Mouse (Mus musculus) frontal cortex, postnatal 10 days (tissue): ENCODE results near the gene Runx3.

ENCODE experiments used
- DNase-seq, 2 experiments: peaks; one replicate each; pipeline ENCODE4 v3.0.0; 2022; ENCODE audit warnings: low spot score in 2 of 2, mixed read lengths in 1 of 2

The Runx3 gene

GRCm38 (mm10) chr4:135114301-135114700, 6.2 kb upstream of the Runx3 start:
- DNase-seq = no peak

DNA sequence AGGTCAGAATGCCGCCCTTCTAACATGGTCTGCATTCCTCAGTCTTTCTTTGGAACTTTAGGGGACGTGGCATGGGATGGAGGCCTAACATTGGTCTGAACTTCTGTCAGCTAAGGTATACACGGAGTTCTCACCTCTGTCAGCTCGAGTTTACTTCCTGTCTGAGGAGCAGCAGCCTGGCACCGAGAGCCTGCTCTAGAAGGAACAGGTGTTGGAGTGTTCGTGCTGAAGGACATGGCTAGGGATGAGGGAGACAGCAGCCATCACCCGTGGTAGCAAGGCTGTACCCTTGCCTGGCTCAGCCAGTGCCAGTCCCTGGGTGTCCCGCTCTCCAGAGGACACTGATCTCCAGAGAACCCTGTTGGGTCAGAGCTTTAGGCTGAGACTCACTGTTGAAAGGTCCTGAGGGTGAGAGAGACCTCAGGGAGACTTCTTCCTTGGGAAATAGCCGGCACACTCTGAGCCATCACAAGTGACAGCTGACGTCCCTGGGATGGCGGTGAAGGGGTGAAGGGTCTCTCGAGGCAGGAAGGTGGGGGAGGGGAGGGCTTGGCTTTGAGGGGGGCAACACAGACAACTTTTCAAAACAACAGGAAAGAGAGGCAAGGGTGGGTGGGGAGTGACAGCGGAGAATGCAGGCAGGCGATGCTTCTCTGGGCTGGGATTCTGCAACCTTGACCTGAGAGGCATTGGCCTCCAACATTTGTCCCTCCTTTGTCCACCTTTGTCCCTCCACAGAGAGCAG, 4.9 kb upstream of the Runx3 start:
- no peak for DNase-seq

- DNase-seq = no peak
These were observed 4.1 kb upstream of the Runx3 start for GRCm38 (mm10) chr4:135116391-135116790.

DNA sequence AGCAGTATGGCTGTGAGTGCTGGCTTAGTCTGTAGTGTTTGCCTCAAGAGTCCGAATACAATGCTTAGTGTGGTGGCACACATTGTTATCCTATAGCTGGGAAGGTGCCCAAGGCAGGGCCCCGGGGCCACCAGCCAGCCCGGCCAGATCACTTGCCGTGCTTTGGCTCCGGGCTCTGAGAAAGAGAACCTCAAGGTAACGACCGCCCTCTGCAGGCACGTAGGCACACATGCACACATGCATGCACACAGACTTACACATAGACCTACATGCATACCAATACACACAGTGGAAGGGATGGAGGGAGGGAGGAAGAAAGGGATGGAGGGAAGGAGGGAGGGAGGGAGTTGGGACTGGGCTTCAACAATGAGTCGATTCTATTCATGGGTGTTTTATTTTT, 2.6 kb upstream of the Runx3 start:
- DNase-seq = no peak

- no peak for DNase-seq
These were observed 1.5 kb upstream of the Runx3 start for GRCm38 (mm10) chr4:135118855-135119474.

DNA sequence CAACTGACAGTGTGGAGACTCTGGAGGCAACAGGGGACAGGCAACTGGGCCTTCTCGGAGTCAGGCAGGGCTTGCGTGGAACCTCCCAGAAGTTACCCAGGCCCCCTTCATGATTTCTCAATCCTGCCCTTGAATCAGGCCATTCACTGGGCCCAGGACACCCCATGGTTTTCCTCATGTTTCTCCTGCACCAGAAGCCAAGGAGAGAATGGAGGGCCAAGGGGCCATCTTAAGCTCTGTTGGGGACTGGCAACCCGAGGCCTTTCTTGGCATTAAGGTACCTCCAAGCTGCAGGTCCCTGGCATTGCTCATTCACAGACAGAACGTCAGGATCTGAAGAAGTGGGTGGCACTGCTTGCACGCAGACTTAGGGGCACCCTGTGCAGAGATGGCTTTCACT, 3.3 kb downstream of the Runx3 start:
- DNase-seq = no peak

DNA sequence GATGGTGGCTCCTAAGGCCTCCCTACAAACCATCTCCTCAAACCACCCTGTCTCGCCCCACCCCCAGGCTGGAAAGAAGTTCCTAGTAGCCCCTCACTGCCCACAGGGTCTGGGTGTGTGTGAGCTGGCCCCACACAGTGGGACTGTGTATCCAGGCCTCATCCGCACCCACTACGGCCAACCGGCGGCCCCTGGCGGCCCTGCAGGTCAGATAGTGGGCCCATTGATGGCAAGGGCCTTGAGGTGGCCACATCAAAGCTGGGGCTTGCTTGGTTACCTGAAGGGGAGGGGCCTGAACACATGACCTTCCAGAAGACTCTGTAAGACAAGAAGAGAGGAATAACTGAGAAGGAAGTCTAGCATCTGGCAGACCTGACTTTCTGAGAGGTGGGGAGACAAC, 4.3 kb downstream of the Runx3 start:
- no peak for DNase-seq

DNA sequence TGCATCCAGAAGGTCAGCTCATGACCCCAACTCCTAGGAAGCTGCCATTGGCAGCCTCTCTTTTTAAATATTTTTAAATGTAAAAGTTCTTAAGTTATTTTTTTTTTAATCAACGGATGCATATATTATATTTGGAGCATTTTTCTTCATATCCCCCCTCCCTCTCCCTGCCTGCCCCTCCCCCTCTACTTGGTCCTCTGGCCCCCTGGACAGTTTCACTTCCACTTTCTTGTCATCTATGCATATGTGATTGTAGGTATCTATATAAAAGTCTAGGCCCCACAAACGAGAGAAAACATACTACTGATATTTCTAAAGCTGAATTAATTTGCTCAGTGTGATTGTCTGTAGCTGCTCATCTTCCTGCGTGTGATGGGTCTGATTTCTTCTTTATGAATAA, 4.7 kb downstream of the Runx3 start:
- no peak for DNase-seq

DNA sequence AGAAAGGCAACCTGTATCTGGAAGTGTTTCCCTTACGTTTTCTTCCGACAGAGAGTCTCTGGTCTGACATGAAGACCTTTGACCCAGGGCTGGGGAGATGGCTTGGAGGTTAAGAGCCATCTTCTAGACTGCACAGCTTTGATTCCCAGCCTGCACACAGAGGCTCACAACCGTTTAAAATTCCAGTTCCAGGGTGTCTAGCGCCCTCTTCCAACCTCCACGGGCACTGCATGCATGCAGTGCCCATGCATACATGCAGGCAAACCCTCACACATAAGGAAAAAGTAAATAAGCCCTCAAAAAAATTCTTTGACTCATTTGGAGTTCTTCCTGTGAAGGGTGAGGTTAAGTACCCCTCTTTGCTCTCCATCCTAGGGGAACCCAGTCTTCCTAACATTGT, 5.9 kb downstream of the Runx3 start:
- DNase-seq = no peak

GRCm38 (mm10) chr4:135128841-135129520, 8.5 kb downstream of the Runx3 start:
- DNase-seq = no peak

DNA sequence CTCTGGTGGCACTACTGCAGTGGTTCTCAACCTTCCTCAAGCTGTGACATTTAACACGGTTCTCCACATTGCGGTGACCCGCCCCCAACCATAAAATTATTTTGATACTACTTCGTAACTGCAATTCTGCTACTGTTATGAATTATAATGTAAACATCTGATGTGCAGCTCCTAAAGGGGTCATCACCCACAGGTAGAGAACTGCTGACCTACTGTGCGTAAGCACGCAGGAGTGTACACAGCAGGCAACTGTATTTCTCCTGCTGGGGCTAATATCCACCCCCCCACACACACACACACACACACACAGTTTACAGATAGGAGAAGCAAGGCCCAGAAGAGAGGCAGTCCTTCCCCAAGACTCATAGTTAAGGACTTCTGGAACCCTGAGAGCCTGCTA, 9.7 kb downstream of the Runx3 start:
- no peak for DNase-seq

- DNase-seq = no peak
These were observed 10.7 kb downstream of the Runx3 start for GRCm38 (mm10) chr4:135131145-135131544.

DNA sequence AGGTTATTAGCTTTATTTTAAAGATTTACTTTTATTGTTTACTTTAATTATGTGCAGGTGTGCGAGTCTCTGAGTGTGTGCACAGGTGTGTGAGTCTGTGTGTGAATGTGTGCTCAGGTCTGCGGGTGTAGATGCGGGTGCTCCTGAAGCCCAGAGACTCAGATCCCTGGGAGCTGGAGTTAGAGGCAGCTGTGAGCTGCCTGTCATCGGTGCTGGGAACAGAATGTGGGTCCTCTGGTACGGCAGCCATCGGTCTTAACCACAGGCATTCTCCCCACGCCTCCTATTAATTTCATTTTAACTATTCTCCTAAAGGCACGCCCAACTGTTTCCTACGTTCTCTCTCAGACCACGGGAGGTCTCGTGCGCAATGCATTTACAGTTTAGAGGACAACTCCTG, 12.3 kb downstream of the Runx3 start:
- DNase-seq = no peak

DNA sequence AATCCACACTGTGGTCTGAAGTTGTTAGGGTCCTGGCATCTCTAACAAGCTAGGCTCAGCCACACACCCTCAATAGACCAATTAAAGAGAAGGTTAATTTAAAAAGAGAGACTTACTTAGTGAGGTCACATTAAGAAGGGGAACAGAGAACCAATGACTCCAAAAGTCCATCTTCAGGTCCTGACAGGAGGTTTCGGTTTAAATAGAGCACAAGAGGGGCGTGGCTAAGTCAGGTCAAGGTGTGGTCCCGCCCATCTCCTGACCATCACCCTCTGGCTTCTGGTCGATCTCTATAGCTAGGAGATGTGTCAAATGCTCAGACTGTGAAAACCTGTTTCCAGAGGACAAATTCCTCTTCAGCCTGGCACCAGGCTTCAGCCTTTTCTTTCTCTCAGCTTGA, 13.3 kb downstream of the Runx3 start:
- no peak for DNase-seq

GRCm38 (mm10) chr4:135135331-135135730, 14.9 kb downstream of the Runx3 start:
- DNase-seq = no peak

GRCm38 (mm10) chr4:135136202-135136601, 15.8 kb downstream of the Runx3 start:
- no peak for DNase-seq

- DNase-seq = no peak
These were observed 16.2 kb downstream of the Runx3 start for GRCm38 (mm10) chr4:135136612-135137011.

GRCm38 (mm10) chr4:135140647-135141515, 20.4 kb downstream of the Runx3 start:
- no peak for DNase-seq

GRCm38 (mm10) chr4:135141720-135142119, 21.3 kb downstream of the Runx3 start:
- DNase-seq = no peak

- no peak for DNase-seq
These were observed 26.3 kb downstream of the Runx3 start for GRCm38 (mm10) chr4:135146734-135147133.

DNA sequence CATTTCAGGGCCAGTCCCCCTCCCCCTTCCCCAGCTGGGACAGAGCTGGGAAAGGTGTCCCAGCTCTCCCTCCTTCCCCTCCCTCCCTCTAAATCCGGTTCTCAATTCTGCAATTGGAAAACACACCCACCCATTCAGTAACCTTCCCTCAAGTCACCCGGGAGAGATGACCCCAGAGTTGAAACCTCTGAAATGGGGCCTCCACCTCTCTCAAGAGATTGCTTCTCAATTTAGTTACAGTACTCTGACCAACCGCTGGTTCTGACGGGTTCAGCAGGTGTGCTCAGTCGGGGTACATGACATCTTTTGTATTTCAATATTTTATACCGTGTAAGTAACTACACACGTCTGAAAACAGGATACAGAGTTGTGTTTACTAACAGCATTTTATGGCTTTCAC, 28.2 kb downstream of the Runx3 start:
- no peak for DNase-seq
